Mouse (Mus musculus): ENCODE data around the gene Tfb1m. TPM values are rescaled to one million over a fixed set of nuclear protein-coding genes. Genes with fewer than 3 reads are reported as not detected.

The Tfb1m gene
- polyA plus RNA-seq, 1 experiment from 2014 or later, result 18.2 TPM

Other genes starting within 250 kb of the Tfb1m start
- gene Tiam2, start 231.2 kb downstream of the Tfb1m start, polyA plus RNA-seq (2014; fragmentation: Nextera tagmentation; extraction: Ambion mirVana), result 5.7 and 6.1 TPM in 2 replicates
- 0.30 TPM in 1 of 2 replicates, not detected in the other for gene Cldn20, start 25.2 kb downstream of the Tfb1m start, polyA plus RNA-seq (2014; fragmentation: Nextera tagmentation; extraction: Ambion mirVana)
- not detected in 2 replicates for gene Nox3, start 138.5 kb upstream of the Tfb1m start, polyA plus RNA-seq (2014; fragmentation: Nextera tagmentation; extraction: Ambion mirVana)